Mouse (Mus musculus): Measurements from ENCODE around the gene Osbp2. TPM values are rescaled to one million over a fixed set of nuclear protein-coding genes. Genes with fewer than 3 reads are reported as not detected.

Gene Osbp2
- polyA plus RNA-seq, 1 experiment from 2014 or later: 14.9 TPM

GRCm38 (mm10) chr11:3895933-3896332 lies 32.2 kb upstream of the Osbp2 start:
- Histone ChIP-seq H3K4me1 (replicated peaks) (peaks cover 38% of the 10 kb centered on the region), H3K27me3 (no peaks in the 10 kb centered on the region), H3K36me3 (peaks cover 32% of the 10 kb centered on the region), H3K4me3 (replicated peaks) (no peak overlapping the region), H3K9me3 (no peaks in the 10 kb centered on the region), H3K9ac (replicated peaks) (no peak overlapping the region), H3K4me2 (replicated peaks) (no peak overlapping the region), H3K27ac (no peak overlapping the region)
- ATAC-seq: no peak
- 85% methylated on average over 1 of the region's 1 CpGs for WGBS

GRCm38 (mm10) chr11:3895458-3895857 lies 31.8 kb upstream of the Osbp2 start:
- H3K27me3 ChIP-seq: no peaks in the 10 kb centered on the region
- H3K4me1 ChIP-seq (replicated peaks): peaks cover 36% of the 10 kb centered on the region
- no peak for ATAC-seq
- no peaks in the 10 kb centered on the region for H3K9me3 ChIP-seq
- H3K4me3 ChIP-seq (replicated peaks): peak overlapping the region; percentile 56
- peak overlapping the region; percentile 69 for H3K4me2 ChIP-seq (replicated peaks)
- peaks cover 32% of the 10 kb centered on the region for H3K36me3 ChIP-seq
- H3K9ac ChIP-seq (replicated peaks): peak overlapping the region; percentile 76
- 7% methylated on average over 10 of the region's 10 CpGs for WGBS
- peak overlapping the region; percentile 86 for H3K27ac ChIP-seq

- ATAC-seq: peak; percentile 99
- Histone ChIP-seq H3K9ac (replicated peaks) (peak within 1 kb of the TSS; percentile 76), H3K27me3 (no peaks in the 10 kb centered on the region), H3K27ac (peak within 1 kb of the TSS; percentile 86), H3K9me3 (no peaks in the 10 kb centered on the region), H3K4me3 (replicated peaks) (peak within 1 kb of the TSS; percentile 56), H3K4me1 (replicated peaks) (peaks cover 28% of the 10 kb centered on the region), H3K36me3 (peaks cover 29% of the 10 kb centered on the region), H3K4me2 (replicated peaks) (peak within 1 kb of the TSS; percentile 69)
- WGBS: 2% methylated on average over 46 of the region's 46 CpGs
These were observed 30.9 kb upstream of the Osbp2 start, which contains the start of the genes 4921536K21Rik and Dusp18 for GRCm38 (mm10) chr11:3894406-3895281. Gene 4921536K21Rik (minus strand): TSS chr11:3895098. Gene Dusp18 (plus strand): TSS chr11:3895240.

GRCm38 (mm10) chr11:3893970-3894369 lies 30.3 kb upstream of the Osbp2 start:
- peak overlapping the region; percentile 56; the same call in 1 of the 2 replicates for H3K4me3 ChIP-seq (replicated peaks)
- no peaks in the 10 kb centered on the region for H3K9me3 ChIP-seq
- H3K27me3 ChIP-seq: no peaks in the 10 kb centered on the region
- H3K4me1 ChIP-seq (replicated peaks): peaks cover 26% of the 10 kb centered on the region
- no peak for ATAC-seq
- H3K4me2 ChIP-seq (replicated peaks): peak overlapping the region; percentile 69
- H3K9ac ChIP-seq (replicated peaks): no peak overlapping the region
- no peak overlapping the region for H3K27ac ChIP-seq
- peaks cover 25% of the 10 kb centered on the region for H3K36me3 ChIP-seq
- WGBS: 83% methylated on average over 6 of the region's 6 CpGs

GRCm38 (mm10) chr11:3887331-3887730 lies 23.6 kb upstream of the Osbp2 start:
- WGBS: 78% methylated on average over 5 of the region's 5 CpGs
- no peaks in the 10 kb centered on the region for H3K36me3 ChIP-seq
- 0 out of 2 replicates have a peak, but pooled peaks have one; percentile 27 for ATAC-seq
- no peaks in the 10 kb centered on the region for H3K9me3 ChIP-seq
- no peak overlapping the region for H3K4me3 ChIP-seq (replicated peaks)
- H3K27me3 ChIP-seq: no peaks in the 10 kb centered on the region
- H3K4me1 ChIP-seq (replicated peaks): no peaks in the 10 kb centered on the region
- no peak overlapping the region for H3K27ac ChIP-seq
- no peak overlapping the region for H3K9ac ChIP-seq (replicated peaks)
- H3K4me2 ChIP-seq (replicated peaks): no peak overlapping the region

- H3K4me3 ChIP-seq (replicated peaks): no peak overlapping the region
- no peak overlapping the region for H3K9ac ChIP-seq (replicated peaks)
- no peak overlapping the region for H3K27ac ChIP-seq
- no peaks in the 10 kb centered on the region for H3K9me3 ChIP-seq
- H3K36me3 ChIP-seq: no peaks in the 10 kb centered on the region
- no peak for ATAC-seq
- no peak overlapping the region for H3K4me2 ChIP-seq (replicated peaks)
- 86% methylated on average over 3 of the region's 3 CpGs for WGBS
- H3K4me1 ChIP-seq (replicated peaks): no peaks in the 10 kb centered on the region
- H3K27me3 ChIP-seq: no peaks in the 10 kb centered on the region
These were observed 20.0 kb upstream of the Osbp2 start for GRCm38 (mm10) chr11:3883711-3884110.

GRCm38 (mm10) chr11:3879836-3880235 lies 16.1 kb upstream of the Osbp2 start:
- no peaks in the 10 kb centered on the region for H3K9me3 ChIP-seq
- no peak overlapping the region for H3K27ac ChIP-seq
- H3K4me1 ChIP-seq (replicated peaks): no peaks in the 10 kb centered on the region
- H3K4me2 ChIP-seq (replicated peaks): no peak overlapping the region
- H3K9ac ChIP-seq (replicated peaks): no peak overlapping the region
- 34% methylated on average over 2 of the region's 2 CpGs for WGBS
- no peak overlapping the region for H3K4me3 ChIP-seq (replicated peaks)
- no peak for ATAC-seq
- no peaks in the 10 kb centered on the region for H3K36me3 ChIP-seq
- H3K27me3 ChIP-seq: no peaks in the 10 kb centered on the region

- WGBS: 80% methylated on average over 7 of the region's 7 CpGs
- no peaks in the 10 kb centered on the region for H3K27me3 ChIP-seq
- no peak overlapping the region for H3K4me3 ChIP-seq (replicated peaks)
- ATAC-seq: no peak
- H3K4me1 ChIP-seq (replicated peaks): no peaks in the 10 kb centered on the region
- no peak overlapping the region for H3K27ac ChIP-seq
- no peak overlapping the region for H3K4me2 ChIP-seq (replicated peaks)
- no peak overlapping the region for H3K9ac ChIP-seq (replicated peaks)
- no peaks in the 10 kb centered on the region for H3K36me3 ChIP-seq
- no peaks in the 10 kb centered on the region for H3K9me3 ChIP-seq
These were observed 15.0 kb upstream of the Osbp2 start for GRCm38 (mm10) chr11:3878660-3879059.

- Histone ChIP-seq H3K4me1 (replicated peaks) (no peaks in the 10 kb centered on the region), H3K9me3 (no peaks in the 10 kb centered on the region), H3K27me3 (no peaks in the 10 kb centered on the region), H3K4me2 (replicated peaks) (no peak overlapping the region), H3K27ac (no peak overlapping the region), H3K36me3 (no peaks in the 10 kb centered on the region), H3K4me3 (replicated peaks) (no peak overlapping the region), H3K9ac (replicated peaks) (no peak overlapping the region)
- WGBS: 82% methylated on average over 6 of the region's 6 CpGs
- no peak for ATAC-seq
These were observed 12.7 kb upstream of the Osbp2 start for GRCm38 (mm10) chr11:3876419-3876818.

GRCm38 (mm10) chr11:3864343-3864742 lies 640 bp upstream of the Osbp2 start:
- Histone ChIP-seq H3K36me3 (no peaks in the 10 kb centered on the region), H3K27ac (no peak overlapping the region), H3K4me1 (replicated peaks) (peaks cover 15% of the 10 kb centered on the region), H3K9me3 (no peaks in the 10 kb centered on the region), H3K4me3 (replicated peaks) (peak overlapping the region; percentile 49), H3K4me2 (replicated peaks) (peak overlapping the region; percentile 70), H3K9ac (replicated peaks) (peak overlapping the region; percentile 69), H3K27me3 (peaks cover 34% of the 10 kb centered on the region)
- ATAC-seq: peak; percentile 41
- WGBS: 39% methylated on average over 6 of the region's 6 CpGs

- H3K9me3 ChIP-seq: no peaks in the 10 kb centered on the region
- H3K4me3 ChIP-seq (replicated peaks): peak overlapping the region; percentile 49
- H3K27me3 ChIP-seq: peaks cover 34% of the 10 kb centered on the region
- no peak overlapping the region for H3K27ac ChIP-seq
- H3K9ac ChIP-seq (replicated peaks): no peak overlapping the region
- H3K4me2 ChIP-seq (replicated peaks): peak overlapping the region; percentile 70
- no peak for ATAC-seq
- H3K4me1 ChIP-seq (replicated peaks): peaks cover 15% of the 10 kb centered on the region
- no peaks in the 10 kb centered on the region for H3K36me3 ChIP-seq
- WGBS: 74% methylated on average over 19 of the region's 19 CpGs
These were observed 846 bp downstream of the Osbp2 start for GRCm38 (mm10) chr11:3862661-3863453.

GRCm38 (mm10) chr11:3860361-3860760 lies 3.3 kb downstream of the Osbp2 start:
- H3K27me3 ChIP-seq: peaks cover 28% of the 10 kb centered on the region
- ATAC-seq: no peak
- H3K9me3 ChIP-seq: no peaks in the 10 kb centered on the region
- 79% methylated on average over 4 of the region's 4 CpGs for WGBS
- H3K4me3 ChIP-seq (replicated peaks): no peak overlapping the region
- H3K36me3 ChIP-seq: no peaks in the 10 kb centered on the region
- no peak overlapping the region for H3K27ac ChIP-seq
- H3K9ac ChIP-seq (replicated peaks): no peak overlapping the region
- no peak overlapping the region for H3K4me2 ChIP-seq (replicated peaks)
- H3K4me1 ChIP-seq (replicated peaks): peaks cover 15% of the 10 kb centered on the region
